Mouse (Mus musculus) lung, postnatal 36 days (tissue): Measurements from ENCODE around the gene Tceal7.
A peak's percentile ranks its signal among the peaks of the same experiment; 100 is the strongest.
"Not testable (repeated sequence)": the region's sequence is repeated elsewhere in the genome, so short reads cannot be mapped to it uniquely, and the experiment has no call there.

Experiments
- DNase-seq: peaks from one replicate; pipeline ENCODE4 v3.0.0; 2022; ENCODE audit warnings: mixed read lengths

The Tceal7 gene

GRCm38 (mm10) chrX:136214729-136215677 lies at the start of gene Tceal7, which contains the start of gene Bex1:
Gene Tceal7 (plus strand): TSS chrX:136214779.
Gene Bex1 (minus strand): TSS chrX:136215513.
- not testable (repeated sequence) for DNase-seq

GRCm38 (mm10) chrX:136170625-136171024 lies 44.0 kb upstream of the Tceal7 start:
- no peak for DNase-seq

DNA sequence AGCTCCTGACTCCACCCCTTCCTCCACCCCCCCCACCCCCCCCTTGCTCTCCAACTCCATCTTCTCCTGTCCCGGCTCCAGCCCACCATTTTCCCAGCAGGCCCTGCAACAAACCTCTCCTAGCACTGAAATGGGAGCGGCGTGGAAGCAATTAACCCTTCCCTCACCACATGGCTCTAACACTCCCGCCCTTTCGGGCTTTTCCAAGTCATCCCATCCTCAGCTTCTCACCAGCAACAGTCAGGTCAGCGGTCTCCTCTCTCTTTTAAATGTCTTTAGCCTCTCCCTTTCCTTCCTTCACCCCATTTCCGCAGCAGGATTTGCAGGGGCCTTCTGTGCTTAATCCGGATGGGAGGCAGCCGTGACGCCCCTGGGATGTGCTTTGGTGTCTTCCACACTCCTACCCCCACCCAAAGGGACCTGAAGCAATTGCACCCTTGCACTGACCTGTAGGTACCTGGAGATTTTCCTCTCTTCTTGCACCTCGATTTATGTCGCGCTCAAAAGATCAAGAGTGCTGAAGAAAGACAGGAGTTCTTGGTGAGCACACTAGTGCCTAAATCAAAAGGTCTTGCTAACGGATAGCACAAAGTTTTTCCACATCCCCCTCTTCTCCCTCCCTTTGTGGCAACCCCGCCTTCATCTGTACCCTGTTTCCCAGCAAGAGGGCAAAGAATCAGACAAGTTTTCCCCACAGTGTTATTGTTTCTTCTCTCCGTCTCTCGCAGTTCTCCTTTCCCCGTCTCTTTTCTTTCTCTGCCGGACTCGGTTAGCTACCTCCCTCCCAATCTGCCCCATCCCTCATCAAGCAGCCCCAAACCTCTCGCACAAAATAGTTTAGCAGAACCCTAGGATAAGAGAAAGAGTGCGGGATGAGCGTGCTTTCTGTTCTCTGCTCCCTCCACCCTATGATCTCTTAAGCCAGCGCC lies 43.1 kb upstream of the Tceal7 start:
- DNase-seq = peak; percentile 69

GRCm38 (mm10) chrX:136172118-136172551 lies 42.4 kb upstream of the Tceal7 start, which contains the start of gene Tceal8:
Gene Tceal8 (minus strand): TSS chrX:136172342.
- peak; percentile 92 for DNase-seq

DNA sequence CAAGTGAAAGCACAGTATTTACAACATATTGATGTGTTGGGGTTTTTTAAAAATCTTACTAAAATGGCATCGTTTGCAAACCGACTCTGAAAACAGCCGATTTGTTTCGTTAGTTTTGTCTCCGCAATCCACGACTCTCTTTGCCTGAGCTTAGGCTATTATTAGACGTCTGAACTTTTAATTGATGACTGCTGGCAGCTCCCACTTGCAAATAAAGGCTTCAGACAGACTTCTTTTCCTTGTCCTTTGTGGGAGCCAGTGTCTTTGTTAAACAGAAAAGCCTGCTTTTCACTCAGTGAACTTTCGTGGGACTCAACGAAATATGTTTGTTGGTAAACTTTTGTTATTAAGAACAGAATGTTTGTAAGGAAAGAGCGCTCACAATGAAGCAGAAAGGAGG lies 41.8 kb upstream of the Tceal7 start:
- DNase-seq = peak; percentile 0

- DNase-seq = no peak
Observed at GRCm38 (mm10) chrX:136180897-136181553, 33.6 kb upstream of the Tceal7 start.

GRCm38 (mm10) chrX:136183107-136183506 lies 31.5 kb upstream of the Tceal7 start:
- DNase-seq = no peak

DNA sequence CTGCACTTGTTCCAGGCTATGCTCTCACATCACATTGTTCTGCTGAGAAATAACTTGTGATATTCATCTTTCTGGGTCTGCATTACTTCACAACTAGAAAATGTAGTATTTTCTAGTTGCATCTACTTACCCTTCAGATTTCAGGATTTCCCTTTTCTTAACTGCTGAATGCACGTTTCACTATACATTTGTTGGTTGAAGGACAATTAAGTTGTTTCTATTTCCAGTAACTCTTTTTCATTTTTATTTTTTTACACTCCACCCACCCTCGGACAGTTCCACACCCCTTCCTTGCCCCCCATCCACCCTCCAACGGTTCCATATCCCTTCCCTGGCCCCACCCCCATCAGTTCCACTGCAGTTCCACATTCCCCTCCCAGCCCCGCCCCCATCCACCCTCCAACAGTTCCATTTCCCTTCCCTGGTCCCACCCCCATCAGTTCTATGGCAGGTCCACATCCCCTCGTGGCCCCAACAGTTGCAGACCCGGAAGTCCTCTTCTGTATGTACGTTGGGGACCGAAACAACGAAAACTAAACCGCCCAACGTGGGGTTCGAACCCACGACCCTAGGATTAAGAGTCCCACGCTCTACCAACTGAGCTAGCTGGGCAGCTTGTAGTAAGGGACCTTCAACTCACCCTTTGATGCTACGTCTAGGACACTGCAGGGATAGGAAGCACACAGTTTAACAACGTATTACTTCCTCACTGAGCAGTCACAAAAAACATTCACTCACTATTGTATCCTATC lies 19.2 kb upstream of the Tceal7 start:
- DNase-seq = no peak

- peak; percentile 69 for DNase-seq
Observed at GRCm38 (mm10) chrX:136196873-136197272, 17.7 kb upstream of the Tceal7 start.

DNA sequence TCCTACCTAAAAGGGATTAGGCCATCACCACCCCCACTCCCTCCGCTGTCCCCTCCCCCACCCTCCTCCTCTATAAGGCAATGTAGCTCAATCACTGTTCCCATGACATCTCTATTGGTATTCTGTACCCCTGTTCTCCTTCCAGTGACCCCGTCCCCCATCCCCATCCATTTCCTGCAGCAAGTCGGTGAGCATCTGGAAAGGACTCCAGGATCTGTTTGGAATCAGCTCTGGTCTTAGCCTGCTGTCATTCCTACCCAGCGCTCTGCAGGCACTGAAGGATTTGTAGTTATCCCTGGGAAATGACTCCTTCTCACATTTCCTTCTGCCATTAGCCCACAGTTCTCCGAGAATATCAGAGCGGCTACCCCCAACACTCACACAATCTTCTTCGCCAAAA lies 11.3 kb upstream of the Tceal7 start:
- no peak for DNase-seq

- DNase-seq = peak; percentile 12
Observed at GRCm38 (mm10) chrX:136203664-136204066, 10.9 kb upstream of the Tceal7 start, which contains the start of gene Tceal5. Gene Tceal5 (minus strand): TSS chrX:136203876.

DNA sequence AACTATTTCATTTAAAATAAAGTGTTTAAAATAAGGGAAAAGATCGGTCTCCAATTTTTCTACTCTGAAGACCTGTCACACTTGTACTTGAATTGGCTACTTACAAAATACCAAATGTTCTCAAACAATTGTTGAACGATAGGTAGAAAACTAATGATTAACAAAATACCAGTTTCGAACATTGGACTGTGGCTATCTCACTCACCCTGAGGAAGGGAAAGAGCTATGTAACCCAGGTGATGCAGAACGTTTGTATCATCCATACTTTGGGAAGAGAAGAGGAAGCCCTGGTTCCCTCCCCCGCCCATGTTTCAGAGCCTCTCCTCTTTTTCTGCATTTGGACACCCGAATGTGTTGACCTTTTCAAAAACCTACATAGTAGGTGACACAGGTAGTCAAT lies 10.2 kb upstream of the Tceal7 start:
- DNase-seq = no peak

DNA sequence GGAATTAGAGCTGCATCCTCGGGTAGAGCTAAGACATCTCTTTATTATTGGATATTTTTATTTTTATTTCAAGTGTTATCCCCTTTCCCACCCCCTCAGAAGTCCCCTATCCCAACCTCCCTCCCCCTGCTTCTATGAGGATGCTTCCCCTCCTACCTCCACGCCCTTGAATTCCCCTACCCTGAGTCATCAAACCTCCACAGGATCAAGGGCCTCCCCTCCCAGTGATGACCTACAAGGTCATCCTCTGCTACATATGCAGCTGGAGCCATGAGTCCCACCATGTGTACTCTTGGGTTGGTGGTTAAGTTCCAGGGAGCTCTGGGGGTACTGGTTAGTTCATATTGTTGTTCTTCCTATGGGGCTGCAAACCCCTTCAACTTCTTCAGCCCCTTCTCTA lies 1.2 kb upstream of the Tceal7 start:
- no peak for DNase-seq

- DNase-seq = no peak
Observed at GRCm38 (mm10) chrX:136216303-136216702, 1.7 kb downstream of the Tceal7 start.

DNA sequence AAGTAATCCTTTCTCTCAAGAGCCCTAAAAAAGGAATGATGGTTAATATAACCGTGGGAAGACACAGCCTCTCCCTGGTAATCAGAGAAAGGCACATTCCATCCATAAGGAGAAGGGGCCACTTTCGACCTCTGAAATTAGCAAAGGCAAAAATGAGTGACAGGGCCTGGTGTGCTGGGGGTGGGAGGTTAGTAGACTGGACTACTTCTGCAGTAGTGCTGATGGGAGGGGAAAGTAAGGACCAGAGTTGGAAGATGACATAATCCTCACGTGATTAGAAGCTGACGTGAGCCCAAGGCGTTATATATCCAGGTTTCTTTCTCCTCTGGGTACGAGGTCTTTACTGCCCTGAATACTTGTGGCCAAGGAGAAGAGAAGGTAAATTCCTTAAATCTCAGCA lies 9.1 kb downstream of the Tceal7 start:
- no peak for DNase-seq

- DNase-seq = no peak
Observed at GRCm38 (mm10) chrX:136227768-136228167, 13.2 kb downstream of the Tceal7 start.

DNA sequence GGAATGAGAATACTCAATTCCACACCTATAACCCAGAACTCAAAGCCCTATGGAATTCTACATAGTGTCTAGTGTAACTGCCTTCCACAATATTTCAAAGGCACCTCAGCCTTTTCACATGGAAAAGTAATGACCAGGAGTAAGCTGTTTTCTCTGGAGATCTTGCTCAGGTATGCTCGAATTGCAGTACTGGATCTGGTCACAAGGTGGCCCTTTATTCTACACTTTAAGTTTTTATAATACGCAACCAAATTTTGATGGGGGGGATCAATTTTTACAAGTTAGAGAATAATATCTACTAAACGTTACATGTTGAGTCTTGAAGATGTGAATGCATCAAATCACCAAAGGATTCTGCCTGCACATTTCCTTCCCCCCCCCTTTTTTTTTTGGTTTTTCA lies 23.5 kb downstream of the Tceal7 start:
- DNase-seq = peak; percentile 71

- no peak for DNase-seq
Observed at GRCm38 (mm10) chrX:136243181-136243580, 28.6 kb downstream of the Tceal7 start.

- DNase-seq = peak; percentile 87
Observed at GRCm38 (mm10) chrX:136244574-136245229, 30.1 kb downstream of the Tceal7 start, which contains the start of gene Tceal9. Gene Tceal9 (plus strand): TSS chrX:136245079.

GRCm38 (mm10) chrX:136245521-136246071 lies 31.0 kb downstream of the Tceal7 start:
- DNase-seq = peak; percentile 22

DNA sequence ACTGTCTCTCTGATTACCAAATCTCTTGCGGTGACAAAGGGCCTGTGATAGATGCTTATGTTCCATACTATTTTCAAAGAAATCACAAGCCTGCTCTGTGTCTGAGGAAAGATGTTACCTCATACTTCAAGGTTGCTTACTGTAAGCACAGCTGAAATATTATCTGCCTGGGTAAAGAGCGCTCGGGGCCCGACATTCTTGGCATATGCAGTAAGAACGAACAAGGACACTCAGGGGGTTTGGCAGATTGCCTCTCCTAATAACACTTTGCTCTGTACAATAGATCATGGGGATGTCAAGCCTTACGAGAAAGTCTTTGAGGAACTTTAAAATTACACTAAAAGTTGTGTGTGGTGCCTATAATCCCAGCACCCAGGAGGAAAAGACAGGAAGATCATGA lies 34.2 kb downstream of the Tceal7 start:
- DNase-seq = peak; percentile 62
